ENCODE assay signal across 8 mouse cellular contexts in the genomic region with DNA sequence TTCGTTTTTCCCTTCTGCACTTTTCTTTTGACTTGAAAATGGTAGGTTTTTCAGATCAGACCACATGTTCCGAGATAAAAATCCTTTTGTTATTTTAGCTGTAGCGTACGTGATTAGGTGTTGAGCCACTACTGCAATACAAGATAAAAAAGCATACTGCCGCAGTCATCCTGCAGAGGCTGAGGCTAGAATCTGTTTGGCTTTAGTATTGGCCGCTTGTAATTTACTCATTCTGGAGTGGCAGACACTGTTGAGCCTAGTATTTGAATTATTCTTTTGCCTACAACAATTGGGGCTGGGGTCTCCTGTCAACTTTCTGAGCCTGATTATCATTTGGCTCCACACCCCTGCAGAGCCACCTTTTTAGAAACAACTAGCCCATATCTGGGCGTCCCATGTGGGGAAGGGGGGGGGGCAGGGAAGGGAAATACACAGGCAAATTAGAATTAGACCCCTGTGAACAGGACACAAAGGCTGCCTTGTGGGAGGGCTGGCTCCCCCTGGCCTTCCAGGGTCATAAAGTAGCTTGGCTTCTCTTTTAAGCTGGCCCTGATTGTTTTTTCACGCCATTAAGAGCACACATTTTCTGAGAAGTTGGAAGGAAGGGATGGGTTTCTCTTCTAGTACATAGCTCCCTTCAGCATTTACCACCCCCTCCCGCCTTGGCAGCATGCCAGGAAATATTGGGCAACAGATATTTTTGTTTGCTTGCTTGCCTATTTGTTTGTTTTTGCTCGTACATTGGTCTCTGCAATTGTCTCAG.
DNase-seq lines count a peak whose midpoint lies in the region; ATAC-seq and TF ChIP-seq lines count a peak whose summit lies in the region.

No protein-coding gene starts in this region.

- H3K79me2 ChIP-seq in liver, adult 2 months (ENCODE audit: control insufficient read depth, insufficient read depth, low read length): no peaks in the 10 kb centered on the region

- no peak for TF ChIP-seq POLR2A in liver, adult 2 months (IDR thresholded peaks at IDR 0.05; ENCODE audit: extremely low read depth, insufficient read depth, low read length)

- H3K9me3 ChIP-seq in liver, embryonic 12.5 days (replicated peaks): no peaks in the 10 kb centered on the region
- no peaks in the 10 kb centered on the region for H3K9me3 ChIP-seq in heart, embryonic 15.5 days (replicated peaks)
- no peaks in the 10 kb centered on the region for H3K9me3 ChIP-seq in limb, embryonic 11.5 days (ENCODE audit: control insufficient read depth, low read length)

- H3K27me3 ChIP-seq in liver, adult 2 months (ENCODE audit: control insufficient read depth, insufficient read depth, low read length): no peaks in the 10 kb centered on the region
- H3K27me3 ChIP-seq in liver, embryonic 12.5 days (replicated peaks): no peaks in the 10 kb centered on the region
- no peaks in the 10 kb centered on the region for H3K27me3 ChIP-seq in heart, embryonic 15.5 days
- H3K27me3 ChIP-seq in limb, embryonic 11.5 days (ENCODE audit: control insufficient read depth, insufficient read depth, low read length): no peaks in the 10 kb centered on the region

- H3K4me2 ChIP-seq in liver, embryonic 12.5 days: no peak overlapping the region
- 0 out of 2 replicates have a peak overlapping the region, but pooled peaks have one; percentile 12 for H3K4me2 ChIP-seq in heart, embryonic 15.5 days
- no peak overlapping the region for H3K4me2 ChIP-seq in limb, embryonic 11.5 days (ENCODE audit: low read depth, severe bottlenecking)

- H3K9ac ChIP-seq in liver, adult 2 months (ENCODE audit: low read depth, low read length): no peak overlapping the region
- H3K9ac ChIP-seq in liver, embryonic 12.5 days: no peak overlapping the region
- no peak overlapping the region for H3K9ac ChIP-seq in heart, embryonic 15.5 days
- no peak overlapping the region for H3K9ac ChIP-seq in limb, embryonic 11.5 days (ENCODE audit: low read length)

- ATAC-seq in liver, embryonic 12.5 days: no peak
- no peak for ATAC-seq in heart, embryonic 15.5 days (replicated peaks; ENCODE audit: insufficient number of reproducible peaks, insufficient read depth, low FRiP score, low read depth)
- 0 out of 2 replicates have a peak, but pooled peaks have one; percentile 62 for ATAC-seq in limb, embryonic 11.5 days (ENCODE audit: insufficient number of reproducible peaks, low FRiP score, low TSS enrichment, low read depth)

- peak; percentile 67 for DNase-seq in liver, adult 2 months (ENCODE audit: extremely low read depth, low read depth, low spot score)
- peak; percentile 69 for DNase-seq in embryo, embryonic 10.5 days (ENCODE audit: low spot score)
- DNase-seq in limb, embryonic 11.5 days (ENCODE audit: low spot score): peak; percentile 55
- no peak for DNase-seq in layer of hippocampus, adult 9-10 months (ENCODE audit: low spot score)
- DNase-seq in thymus, postnatal 0 days (ENCODE audit: low spot score): no peak
- DNase-seq in cerebellum, adult 8-10 months: no peak

- H3K4me1 ChIP-seq in liver, adult 2 months (ENCODE audit: control insufficient read depth, insufficient read depth, low read length): peaks cover 2% of the 10 kb centered on the region
- peaks cover 6% of the 10 kb centered on the region; the same call in 1 of the 2 replicates for H3K4me1 ChIP-seq in liver, embryonic 12.5 days
- peaks cover 6% of the 10 kb centered on the region; the same call in 1 of the 2 replicates for H3K4me1 ChIP-seq in heart, embryonic 15.5 days (replicated peaks)
- H3K4me1 ChIP-seq in limb, embryonic 11.5 days (ENCODE audit: control insufficient read depth, insufficient read depth, low read length): peaks cover 10% of the 10 kb centered on the region; the same call in 1 of the 2 replicates

- no peaks in the 10 kb centered on the region for H3K36me3 ChIP-seq in liver, adult 2 months (ENCODE audit: control insufficient read depth, insufficient read depth, low read length)
- H3K36me3 ChIP-seq in liver, embryonic 12.5 days: no peaks in the 10 kb centered on the region
- H3K36me3 ChIP-seq in heart, embryonic 15.5 days: no peaks in the 10 kb centered on the region
- no peaks in the 10 kb centered on the region for H3K36me3 ChIP-seq in limb, embryonic 11.5 days (ENCODE audit: control insufficient read depth, insufficient read depth, low read length)

- 48% methylated on average over 10 of the region's 10 CpGs for WGBS in liver, adult 2 months
- WGBS in liver, embryonic 12.5 days (ENCODE audit: insufficient replicate concordance): 24% methylated on average over 10 of the region's 10 CpGs
- WGBS in heart, embryonic 15.5 days: 16% methylated on average over 10 of the region's 10 CpGs
- 12% methylated on average over 10 of the region's 10 CpGs for WGBS in limb, embryonic 11.5 days

- H3K4me3 ChIP-seq in liver, adult 2 months (ENCODE audit: insufficient read depth, low read depth, low read length): no peak overlapping the region
- H3K4me3 ChIP-seq in liver, embryonic 12.5 days: no peak overlapping the region
- H3K4me3 ChIP-seq in heart, embryonic 15.5 days: no peak overlapping the region
- H3K4me3 ChIP-seq in limb, embryonic 11.5 days (ENCODE audit: low read depth, low read length): no peak overlapping the region

- no peak for TF ChIP-seq CTCF in liver, adult 2 months (IDR thresholded peaks at IDR 0.05; ENCODE audit: low read depth, low read length)

- H3K27ac ChIP-seq in liver, adult 2 months (replicated peaks; ENCODE audit: insufficient read depth, low read depth, low read length): no peak overlapping the region
- H3K27ac ChIP-seq in liver, embryonic 12.5 days: no peak overlapping the region
- no peak overlapping the region for H3K27ac ChIP-seq in heart, embryonic 15.5 days
- H3K27ac ChIP-seq in limb, embryonic 11.5 days (replicated peaks; ENCODE audit: low read depth, low read length): no peak overlapping the region; the same call in 1 of the 2 replicates

Comparison
In these comparisons a context has a peak if more than half of its experiments do, and no peak if none do; other contexts are left out.
1. DNase-seq: peak in liver, adult 2 months (single experiment), embryo, embryonic 10.5 days (single experiment) and limb, embryonic 11.5 days (single experiment); none in layer of hippocampus, adult 9-10 months (single experiment), thymus, postnatal 0 days (single experiment) and cerebellum, adult 8-10 months (single experiment).